Mouse (Mus musculus): ENCODE measurements at regions not wholly inside any gene's neighbourhood (a gene's known extent, or its start where the extent isn't known, plus 50 kb on each side); places are given as distances from the start of the nearest gene placed in this dataset.
A peak's percentile ranks its signal among the peaks of the same experiment; 100 is the strongest.

- Histone ChIP-seq H3K4me3 (ENCODE audit: low read depth, low read length) (no peak overlapping the region), H3K4me1 (ENCODE audit: control insufficient read depth, insufficient read depth, low read length) (no peaks in the 10 kb centered on the region), H3K27me3 (ENCODE audit: control insufficient read depth, insufficient read depth, low read length) (no peaks in the 10 kb centered on the region), H3K27ac (replicated peaks; ENCODE audit: low read depth, low read length) (no peak overlapping the region), H3K9ac (replicated peaks; ENCODE audit: low read length) (no peak overlapping the region), H3K36me3 (replicated peaks; ENCODE audit: control insufficient read depth, insufficient read depth, low read depth, low read length) (no peaks in the 10 kb centered on the region), H3K4me2 (ENCODE audit: low read depth, low read length) (no peak overlapping the region), H3K9me3 (replicated peaks; ENCODE audit: control insufficient read depth, low read length) (no peaks in the 10 kb centered on the region)
- no peak for DNase-seq (ENCODE audit: low spot score)
- ATAC-seq (replicated peaks; ENCODE audit: insufficient number of reproducible peaks, low FRiP score, low TSS enrichment, low read depth) = no peak
- WGBS = 88% methylated on average over 2 of the region's 2 CpGs
These were observed 223.6 kb downstream of the Xxylt1 start for GRCm38 (mm10) chr16:30857656-30858055.

- peaks cover 3% of the 10 kb centered on the region; the same call in 1 of the 2 replicates for H3K4me1 ChIP-seq (ENCODE audit: control insufficient read depth, insufficient read depth, low read length)
- no peak overlapping the region for H3K4me2 ChIP-seq (ENCODE audit: low read depth, low read length)
- DNase-seq (ENCODE audit: low spot score) = no peak
- no peak for ATAC-seq (replicated peaks; ENCODE audit: insufficient number of reproducible peaks, low FRiP score, low TSS enrichment, low read depth)
- no peak overlapping the region for H3K27ac ChIP-seq (replicated peaks; ENCODE audit: low read depth, low read length)
- H3K9ac ChIP-seq (replicated peaks; ENCODE audit: low read length) = no peak overlapping the region
- WGBS = 84% methylated on average over 7 of the region's 7 CpGs
- no peaks in the 10 kb centered on the region for H3K36me3 ChIP-seq (replicated peaks; ENCODE audit: control insufficient read depth, insufficient read depth, low read depth, low read length)
- H3K4me3 ChIP-seq (ENCODE audit: low read depth, low read length) = no peak overlapping the region
- H3K27me3 ChIP-seq (ENCODE audit: control insufficient read depth, insufficient read depth, low read length) = no peaks in the 10 kb centered on the region
- no peaks in the 10 kb centered on the region for H3K9me3 ChIP-seq (replicated peaks; ENCODE audit: control insufficient read depth, low read length)
These were observed 211.9 kb downstream of the Xxylt1 start for GRCm38 (mm10) chr16:30869136-30869909.

DNA sequence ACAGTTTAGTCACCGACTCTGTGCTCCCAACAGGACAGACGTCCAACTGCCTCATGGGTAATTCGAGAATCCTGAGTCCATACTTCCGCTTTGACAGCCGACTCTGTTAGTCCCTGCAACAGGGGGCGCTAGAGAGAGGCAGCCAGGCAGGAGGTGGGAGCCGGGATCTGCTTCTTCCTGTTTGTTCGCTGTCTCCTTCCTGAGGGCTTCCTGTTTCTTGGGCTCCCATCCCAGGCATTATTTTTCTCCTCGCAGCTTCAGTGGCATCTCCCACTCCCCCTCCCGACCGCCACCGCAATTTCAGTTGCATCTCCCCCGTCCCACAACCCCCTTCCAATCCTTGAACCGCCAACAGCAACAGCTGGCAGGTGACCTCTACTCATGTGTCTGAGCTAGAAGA lies 211.1 kb downstream of the Xxylt1 start:
- no peaks in the 10 kb centered on the region for H3K27me3 ChIP-seq (ENCODE audit: control insufficient read depth, insufficient read depth, low read length)
- DNase-seq (ENCODE audit: low spot score) = peak; percentile 50
- 50% methylated on average over 14 of the region's 14 CpGs for WGBS
- no peak overlapping the region for H3K4me2 ChIP-seq (ENCODE audit: low read depth, low read length)
- H3K36me3 ChIP-seq (replicated peaks; ENCODE audit: control insufficient read depth, insufficient read depth, low read depth, low read length) = no peaks in the 10 kb centered on the region
- H3K4me1 ChIP-seq (ENCODE audit: control insufficient read depth, insufficient read depth, low read length) = peaks cover 3% of the 10 kb centered on the region; the same call in 1 of the 2 replicates
- no peak overlapping the region for H3K4me3 ChIP-seq (ENCODE audit: low read depth, low read length)
- H3K9me3 ChIP-seq (replicated peaks; ENCODE audit: control insufficient read depth, low read length) = no peaks in the 10 kb centered on the region
- no peak for ATAC-seq (replicated peaks; ENCODE audit: insufficient number of reproducible peaks, low FRiP score, low TSS enrichment, low read depth)
- no peak overlapping the region for H3K9ac ChIP-seq (replicated peaks; ENCODE audit: low read length)
- no peak overlapping the region for H3K27ac ChIP-seq (replicated peaks; ENCODE audit: low read depth, low read length)

DNA sequence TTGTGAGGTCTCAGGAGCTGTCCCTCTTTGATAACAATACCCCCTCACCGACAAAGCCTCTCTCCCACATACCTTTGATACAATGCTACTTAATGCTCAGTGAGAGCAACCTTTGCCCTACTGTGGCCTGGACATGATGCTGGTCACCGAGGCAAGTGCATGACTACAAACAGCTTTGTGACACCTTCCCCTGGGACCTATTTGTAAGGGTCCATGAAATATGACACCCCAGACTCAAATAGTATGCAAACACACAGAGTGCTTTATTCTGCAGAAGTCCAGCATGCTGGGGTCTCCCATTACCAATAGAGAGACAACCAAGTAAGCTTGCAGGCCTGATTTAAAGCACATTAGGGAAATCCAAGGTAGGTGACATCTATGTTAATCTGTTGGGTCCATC lies 210.6 kb downstream of the Xxylt1 start:
- peak; percentile 13 for DNase-seq (ENCODE audit: low spot score)
- Histone ChIP-seq H3K27me3 (ENCODE audit: control insufficient read depth, insufficient read depth, low read length) (no peaks in the 10 kb centered on the region), H3K9ac (replicated peaks; ENCODE audit: low read length) (no peak overlapping the region), H3K27ac (replicated peaks; ENCODE audit: low read depth, low read length) (no peak overlapping the region), H3K9me3 (replicated peaks; ENCODE audit: control insufficient read depth, low read length) (no peaks in the 10 kb centered on the region), H3K4me3 (ENCODE audit: low read depth, low read length) (no peak overlapping the region), H3K36me3 (replicated peaks; ENCODE audit: control insufficient read depth, insufficient read depth, low read depth, low read length) (no peaks in the 10 kb centered on the region), H3K4me1 (ENCODE audit: control insufficient read depth, insufficient read depth, low read length) (peaks cover 3% of the 10 kb centered on the region; the same call in 1 of the 2 replicates), H3K4me2 (ENCODE audit: low read depth, low read length) (no peak overlapping the region)
- WGBS = 18% methylated on average over 2 of the region's 2 CpGs
- ATAC-seq (replicated peaks; ENCODE audit: insufficient number of reproducible peaks, low FRiP score, low TSS enrichment, low read depth) = no peak

DNA sequence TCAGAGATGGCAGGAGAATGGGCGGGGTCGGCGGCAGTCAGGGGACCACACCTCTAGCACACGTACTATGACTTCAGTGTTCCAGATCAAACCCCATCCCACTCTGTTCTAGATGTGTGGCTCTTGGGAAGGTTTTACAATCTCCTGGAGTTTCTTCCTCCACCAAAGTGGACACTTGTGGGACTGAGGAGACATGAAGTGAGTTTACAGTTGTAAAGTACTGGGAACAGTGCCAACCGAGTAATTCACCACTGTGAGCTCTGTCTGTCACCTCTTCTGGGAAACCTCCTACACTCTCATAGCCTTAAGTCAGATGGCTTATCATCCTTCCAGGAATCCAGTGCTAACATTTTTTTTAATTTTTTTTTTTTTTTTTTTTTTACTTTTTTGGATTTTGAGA lies 209.1 kb downstream of the Xxylt1 start:
- Histone ChIP-seq H3K36me3 (replicated peaks; ENCODE audit: control insufficient read depth, insufficient read depth, low read depth, low read length) (no peaks in the 10 kb centered on the region), H3K9me3 (replicated peaks; ENCODE audit: control insufficient read depth, low read length) (no peaks in the 10 kb centered on the region), H3K4me3 (ENCODE audit: low read depth, low read length) (no peak overlapping the region), H3K4me1 (ENCODE audit: control insufficient read depth, insufficient read depth, low read length) (peaks cover 3% of the 10 kb centered on the region; the same call in 1 of the 2 replicates), H3K27me3 (ENCODE audit: control insufficient read depth, insufficient read depth, low read length) (no peaks in the 10 kb centered on the region), H3K9ac (replicated peaks; ENCODE audit: low read length) (no peak overlapping the region), H3K4me2 (ENCODE audit: low read depth, low read length) (no peak overlapping the region), H3K27ac (replicated peaks; ENCODE audit: low read depth, low read length) (no peak overlapping the region)
- DNase-seq (ENCODE audit: low spot score) (no peak), ATAC-seq (replicated peaks; ENCODE audit: insufficient number of reproducible peaks, low FRiP score, low TSS enrichment, low read depth) (no peak)
- WGBS = 92% methylated on average over 5 of the region's 5 CpGs

DNA sequence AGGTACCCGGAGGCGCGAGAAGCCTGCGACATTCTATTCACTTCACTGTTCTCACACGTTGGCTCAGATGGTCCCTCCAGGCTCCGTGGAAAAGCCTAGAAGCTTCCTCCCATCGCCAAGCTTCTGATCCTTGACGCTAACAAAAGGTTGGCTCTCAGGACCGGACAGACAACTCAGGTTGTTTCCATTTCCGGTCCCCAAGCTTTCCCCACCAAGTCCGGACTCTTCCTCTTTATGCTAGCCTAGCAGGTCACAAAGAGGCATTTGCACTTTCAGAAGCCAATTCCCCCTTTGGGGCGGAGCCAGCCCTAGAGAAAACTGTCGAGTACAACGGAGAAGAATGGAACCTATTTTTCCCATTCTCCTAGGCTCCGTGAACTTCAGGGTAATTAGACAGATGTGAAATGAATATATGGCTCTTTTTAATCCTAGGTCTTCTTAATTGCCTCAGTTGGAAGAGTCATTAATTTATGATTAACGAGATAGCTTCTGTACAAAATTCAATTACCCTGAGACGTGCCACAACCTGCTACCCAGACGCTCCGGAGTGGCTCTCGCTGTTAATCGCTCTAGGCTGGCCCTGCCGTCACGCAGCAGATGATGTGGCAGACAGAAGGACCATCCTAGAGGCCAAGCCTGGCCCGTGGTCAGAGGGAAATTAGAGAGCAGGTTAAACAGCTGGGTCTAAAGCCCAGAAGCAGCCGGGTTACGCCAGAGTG lies 207.6 kb downstream of the Xxylt1 start:
- ATAC-seq (replicated peaks; ENCODE audit: insufficient number of reproducible peaks, low FRiP score, low TSS enrichment, low read depth) = no peak; the same call in 1 of the 2 replicates
- Histone ChIP-seq H3K4me3 (ENCODE audit: low read depth, low read length) (no peak overlapping the region), H3K4me2 (ENCODE audit: low read depth, low read length) (no peak overlapping the region), H3K9me3 (replicated peaks; ENCODE audit: control insufficient read depth, low read length) (no peaks in the 10 kb centered on the region), H3K36me3 (replicated peaks; ENCODE audit: control insufficient read depth, insufficient read depth, low read depth, low read length) (no peaks in the 10 kb centered on the region), H3K27ac (replicated peaks; ENCODE audit: low read depth, low read length) (0 out of 2 replicates have a peak overlapping the region, but pooled peaks have one; percentile 6), H3K27me3 (ENCODE audit: control insufficient read depth, insufficient read depth, low read length) (no peaks in the 10 kb centered on the region), H3K9ac (replicated peaks; ENCODE audit: low read length) (peak overlapping the region; percentile 22; the same call in 1 of the 2 replicates), H3K4me1 (ENCODE audit: control insufficient read depth, insufficient read depth, low read length) (peaks cover 3% of the 10 kb centered on the region; the same call in 1 of the 2 replicates)
- 36% methylated on average over 26 of the region's 26 CpGs for WGBS
- DNase-seq (ENCODE audit: low spot score) = peak; percentile 40

DNA sequence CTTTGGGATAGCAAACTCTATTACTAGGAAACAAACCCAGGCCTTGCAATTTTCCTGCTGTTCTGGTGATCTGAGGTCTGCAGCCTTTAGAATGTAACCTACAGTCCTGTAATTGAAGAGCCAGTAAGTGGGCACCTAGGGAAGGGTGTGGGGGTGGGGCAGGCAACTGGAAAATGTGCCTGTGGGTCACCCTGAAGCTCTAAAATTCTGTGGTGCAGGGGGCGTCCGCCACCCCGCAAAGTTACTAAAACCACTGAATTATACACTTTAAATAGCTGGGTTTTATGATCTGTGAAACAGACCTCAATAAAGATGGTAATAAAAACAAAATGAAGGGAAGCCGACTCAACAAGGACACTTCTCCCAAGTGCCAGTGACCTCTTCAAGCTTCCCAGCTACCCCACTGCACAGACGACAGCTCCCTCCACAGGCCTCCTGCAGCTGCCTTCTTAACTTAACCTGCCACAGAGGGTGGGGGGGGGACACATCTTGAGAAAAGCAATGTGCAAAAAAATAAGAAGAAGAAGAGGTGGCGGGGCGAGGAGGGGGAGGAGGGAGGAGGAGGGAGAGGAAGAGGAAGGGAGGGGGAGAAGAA lies 205.9 kb downstream of the Xxylt1 start:
- H3K36me3 ChIP-seq (replicated peaks; ENCODE audit: control insufficient read depth, insufficient read depth, low read depth, low read length) = no peaks in the 10 kb centered on the region
- 73% methylated on average over 7 of the region's 7 CpGs for WGBS
- no peak overlapping the region for H3K9ac ChIP-seq (replicated peaks; ENCODE audit: low read length)
- no peaks in the 10 kb centered on the region for H3K9me3 ChIP-seq (replicated peaks; ENCODE audit: control insufficient read depth, low read length)
- H3K4me1 ChIP-seq (ENCODE audit: control insufficient read depth, insufficient read depth, low read length) = peaks cover 3% of the 10 kb centered on the region; the same call in 1 of the 2 replicates
- ATAC-seq (replicated peaks; ENCODE audit: insufficient number of reproducible peaks, low FRiP score, low TSS enrichment, low read depth) (no peak), DNase-seq (ENCODE audit: low spot score) (peak; percentile 9)
- no peaks in the 10 kb centered on the region for H3K27me3 ChIP-seq (ENCODE audit: control insufficient read depth, insufficient read depth, low read length)
- no peak overlapping the region for H3K27ac ChIP-seq (replicated peaks; ENCODE audit: low read depth, low read length)
- no peak overlapping the region for H3K4me3 ChIP-seq (ENCODE audit: low read depth, low read length)
- H3K4me2 ChIP-seq (ENCODE audit: low read depth, low read length) = no peak overlapping the region

GRCm38 (mm10) chr16:30878821-30879220 lies 202.4 kb downstream of the Xxylt1 start:
- Histone ChIP-seq H3K27me3 (ENCODE audit: control insufficient read depth, insufficient read depth, low read length) (no peaks in the 10 kb centered on the region), H3K4me1 (ENCODE audit: control insufficient read depth, insufficient read depth, low read length) (peaks cover 3% of the 10 kb centered on the region; the same call in 1 of the 2 replicates)
- WGBS = 71% methylated on average over 1 of the region's 1 CpGs

More at GRCm38 (mm10) chr16:30878821-30879220, 202.4 kb downstream of the Xxylt1 start:
- Histone ChIP-seq H3K9me3 (replicated peaks; ENCODE audit: control insufficient read depth, low read length) (no peaks in the 10 kb centered on the region), H3K27ac (replicated peaks; ENCODE audit: low read depth, low read length) (no peak overlapping the region), H3K4me3 (ENCODE audit: low read depth, low read length) (no peak overlapping the region), H3K36me3 (replicated peaks; ENCODE audit: control insufficient read depth, insufficient read depth, low read depth, low read length) (no peaks in the 10 kb centered on the region), H3K4me2 (ENCODE audit: low read depth, low read length) (no peak overlapping the region), H3K9ac (replicated peaks; ENCODE audit: low read length) (no peak overlapping the region)
- no peak for DNase-seq (ENCODE audit: low spot score)
- no peak for ATAC-seq (replicated peaks; ENCODE audit: insufficient number of reproducible peaks, low FRiP score, low TSS enrichment, low read depth)
